Mouse (Mus musculus): ENCODE data around the gene Cyb5r3.

- TF ChIP-seq CTCF (IDR thresholded peaks at IDR 0.05; ENCODE audit: extremely low read depth, insufficient read depth, insufficient read length, insufficient replicate concordance) (no peak), POLR2A (IDR thresholded peaks at IDR 0.05; ENCODE audit: low read depth, low read length) (no peak)
Observed at GRCm38 (mm10) chr15:83164971-83165471, 7.4 kb downstream of the Cyb5r3 start.

Measured in spleen, adult 2 months (tissue).